Mouse (Mus musculus) G1E-ER4 (cell line): ENCODE results near the gene 1110017D15Rik. TPM values are rescaled to one million over a fixed set of nuclear protein-coding genes. Genes with fewer than 3 reads are reported as not detected.

Experiments
- GATA1 ChIP-seq: IDR thresholded peaks from one replicate; pipeline ENCODE4 v1.8.0; 2012; ENCODE audit warnings: low read length, inconsistent platforms
- polyA plus RNA-seq: library from polyadenylated mRNA; stranded (reverse); fragments of >175 nt; gene quantifications from 2 replicates; pipeline ENCODE4 v1.2.3, GENCODE M21; 2012

Gene 1110017D15Rik
- polyA plus RNA-seq, 1 experiment: not detected

DNA sequence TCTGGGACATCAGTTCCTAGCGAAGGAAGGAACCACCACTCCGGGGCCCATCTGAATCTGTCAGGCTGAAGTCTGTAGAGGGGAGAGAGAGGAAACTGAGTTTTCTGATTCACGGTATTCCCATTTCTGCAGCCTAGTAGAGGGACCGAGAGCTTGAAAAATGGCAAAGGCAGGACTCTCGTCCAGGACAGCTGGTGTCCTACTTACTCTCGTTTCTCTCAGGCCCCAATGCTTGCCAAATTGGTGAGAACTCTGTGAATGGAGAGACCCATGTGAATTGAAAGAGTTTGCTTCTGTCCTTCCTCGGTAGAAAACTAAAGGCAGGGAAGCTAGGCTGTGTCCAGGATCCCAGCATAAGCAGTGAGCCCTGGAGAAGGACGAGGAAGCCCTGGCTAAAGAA lies 17.5 kb downstream of the 1110017D15Rik start:
- no peak for TF ChIP-seq GATA1

DNA sequence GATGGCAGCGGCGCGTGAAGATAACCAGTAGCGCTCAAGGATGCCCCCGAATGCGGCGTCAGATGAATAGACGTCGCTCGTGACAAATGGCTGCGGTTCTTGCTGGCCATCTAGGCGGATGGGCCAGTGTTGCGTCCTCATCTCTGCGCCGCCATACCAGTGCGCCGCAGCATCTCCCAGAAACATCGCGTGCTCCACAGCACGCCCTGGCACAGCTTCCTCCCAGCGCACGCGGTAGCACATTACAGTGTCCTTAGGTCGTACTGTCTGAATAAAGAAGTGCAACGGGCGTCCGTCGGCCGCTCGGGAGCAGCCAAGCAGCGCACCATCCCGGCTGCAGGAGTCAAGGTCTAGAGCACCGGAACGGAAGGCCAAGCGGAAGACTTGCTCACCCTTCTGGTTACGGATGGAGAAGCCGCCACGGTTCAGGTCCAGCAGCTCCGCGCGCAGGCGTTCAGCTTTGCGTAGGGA lies 18.2 kb downstream of the 1110017D15Rik start:
- TF ChIP-seq GATA1: no peak

DNA sequence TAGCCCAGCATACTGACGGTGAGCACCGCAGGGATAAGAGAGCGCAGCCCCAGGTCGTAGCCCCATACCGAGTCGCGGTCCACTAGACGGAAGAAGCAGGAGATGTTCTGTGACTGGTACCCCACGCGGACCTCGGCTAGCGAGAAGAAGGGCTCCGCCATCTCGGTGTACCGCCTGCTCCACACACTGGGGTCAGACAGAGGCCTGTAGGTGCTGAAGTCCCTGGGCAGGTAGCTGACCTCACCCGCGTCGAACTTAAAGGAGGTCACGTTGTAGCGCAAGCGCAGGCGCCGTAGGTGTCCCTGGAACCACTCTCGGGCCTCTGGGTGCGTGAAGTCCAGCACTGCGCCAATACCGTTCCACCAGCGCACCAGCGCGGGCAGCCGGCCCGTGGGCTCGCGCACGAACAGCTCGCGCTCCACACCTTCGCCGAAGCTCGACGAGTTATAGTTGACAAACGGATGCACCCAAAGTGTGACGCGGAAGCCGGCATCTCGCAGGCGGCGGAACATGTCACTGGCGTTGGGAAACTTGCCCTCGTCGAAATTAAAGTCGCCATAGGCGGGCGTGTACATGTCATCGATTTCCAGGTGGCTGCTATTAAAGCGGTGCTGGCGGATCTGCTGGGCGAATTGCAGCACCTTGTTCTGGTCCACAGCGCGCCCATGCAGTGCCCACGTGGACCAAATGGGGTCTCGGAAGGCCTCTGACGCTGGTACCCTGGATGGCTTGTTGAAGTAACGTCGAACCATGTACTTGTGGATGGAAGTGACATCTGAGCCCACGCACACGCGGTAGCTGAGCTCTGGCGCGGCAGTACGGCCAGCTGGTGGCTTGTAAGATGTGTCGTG lies 18.9 kb downstream of the 1110017D15Rik start:
- TF ChIP-seq GATA1: no peak

DNA sequence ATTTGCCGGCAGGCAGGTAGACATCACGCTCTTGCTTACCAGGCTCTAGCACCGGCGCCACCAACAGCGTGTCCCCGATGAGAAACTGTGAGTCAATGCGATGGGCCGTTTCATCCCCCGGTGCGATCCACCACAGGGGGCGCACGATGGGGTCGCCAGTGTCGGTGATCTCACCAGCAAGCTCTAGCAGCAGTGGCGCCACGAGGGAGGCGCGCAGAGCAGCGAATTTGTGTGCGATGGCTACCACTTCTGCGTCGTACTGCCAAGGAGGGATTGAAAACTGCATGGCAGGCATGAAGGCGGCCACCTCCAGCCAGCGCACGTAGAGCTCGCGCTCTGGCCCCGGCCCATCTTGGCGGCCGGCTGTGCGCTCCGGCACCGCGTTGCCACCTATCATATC lies 19.6 kb downstream of the 1110017D15Rik start:
- no peak for TF ChIP-seq GATA1

DNA sequence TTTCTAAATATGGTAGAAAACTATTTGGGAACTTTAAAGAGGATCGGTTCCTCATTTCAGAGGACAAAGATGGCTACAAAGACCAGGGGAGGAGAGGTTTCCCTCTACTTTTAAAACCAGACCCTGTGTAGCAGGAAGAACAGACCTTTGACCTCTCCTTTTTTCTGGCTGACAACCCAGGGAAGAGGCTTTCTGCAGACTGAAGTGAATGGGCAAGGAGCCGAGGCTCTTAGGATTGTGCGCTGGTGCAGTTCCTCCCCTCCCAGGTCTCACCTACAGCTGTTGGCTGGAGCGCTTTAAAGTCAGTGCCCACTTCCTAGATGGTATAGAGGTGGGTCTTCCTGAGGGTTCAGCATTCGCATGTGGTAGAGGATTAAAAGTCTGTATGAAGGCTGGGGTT lies 20.1 kb downstream of the 1110017D15Rik start:
- no peak for TF ChIP-seq GATA1

DNA sequence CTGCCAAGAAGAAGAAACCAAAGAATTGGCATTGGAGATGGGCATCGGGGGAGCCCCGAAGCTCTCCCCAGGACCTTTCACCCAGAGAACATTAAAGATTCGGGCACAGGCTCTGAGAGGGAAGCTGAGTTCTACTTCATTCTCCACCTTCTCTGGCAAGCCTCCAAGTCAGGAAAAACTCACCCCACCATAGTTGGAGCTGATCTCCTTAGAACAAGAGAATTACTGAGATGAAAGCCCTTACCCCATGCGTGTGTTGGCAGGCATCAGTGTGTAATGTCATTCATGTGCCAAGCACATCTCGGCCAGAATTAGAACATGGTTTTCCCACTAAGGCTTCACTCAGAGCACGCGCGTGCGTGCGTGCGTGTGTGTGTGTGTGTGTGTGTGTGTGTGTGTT lies 21.3 kb downstream of the 1110017D15Rik start:
- no peak for TF ChIP-seq GATA1

DNA sequence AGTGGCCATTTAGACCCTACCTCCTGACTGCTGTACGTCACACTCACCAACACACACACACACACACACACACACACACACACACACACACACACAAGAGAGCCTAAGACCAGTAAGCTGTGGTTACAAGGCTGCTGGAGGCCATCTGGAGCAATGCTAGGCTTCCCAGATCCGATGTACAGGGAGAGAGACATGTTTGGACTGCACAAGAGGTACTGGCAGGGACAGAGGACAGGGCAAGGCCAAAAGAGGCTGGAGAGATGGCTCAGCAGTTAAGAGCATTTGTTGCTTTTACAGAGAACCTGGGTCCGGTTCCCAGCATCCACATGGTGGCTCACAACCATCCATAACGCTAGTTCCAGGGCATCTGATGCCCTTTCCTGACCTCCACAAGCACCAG lies 22.1 kb downstream of the 1110017D15Rik start:
- no peak for TF ChIP-seq GATA1

DNA sequence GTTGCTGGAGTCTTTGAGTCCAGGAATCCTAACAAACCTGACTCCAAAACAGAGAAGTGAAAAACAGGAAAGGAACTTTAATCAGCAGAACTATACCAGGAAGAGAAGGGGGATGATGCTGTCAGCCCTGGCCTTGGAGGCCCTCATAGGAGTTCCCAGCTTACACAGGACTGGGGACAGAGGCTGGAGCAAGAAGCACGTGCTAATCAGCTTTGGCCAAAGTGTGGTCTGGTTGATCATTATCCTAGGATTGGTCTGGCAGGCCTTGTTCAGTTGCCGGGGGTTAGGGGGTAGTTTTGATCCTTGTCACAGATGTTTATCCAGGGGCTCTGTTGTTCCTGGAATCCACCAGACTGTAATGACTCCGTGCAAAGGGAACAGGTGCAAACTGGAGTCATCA lies 22.8 kb downstream of the 1110017D15Rik start:
- TF ChIP-seq GATA1: no peak

DNA sequence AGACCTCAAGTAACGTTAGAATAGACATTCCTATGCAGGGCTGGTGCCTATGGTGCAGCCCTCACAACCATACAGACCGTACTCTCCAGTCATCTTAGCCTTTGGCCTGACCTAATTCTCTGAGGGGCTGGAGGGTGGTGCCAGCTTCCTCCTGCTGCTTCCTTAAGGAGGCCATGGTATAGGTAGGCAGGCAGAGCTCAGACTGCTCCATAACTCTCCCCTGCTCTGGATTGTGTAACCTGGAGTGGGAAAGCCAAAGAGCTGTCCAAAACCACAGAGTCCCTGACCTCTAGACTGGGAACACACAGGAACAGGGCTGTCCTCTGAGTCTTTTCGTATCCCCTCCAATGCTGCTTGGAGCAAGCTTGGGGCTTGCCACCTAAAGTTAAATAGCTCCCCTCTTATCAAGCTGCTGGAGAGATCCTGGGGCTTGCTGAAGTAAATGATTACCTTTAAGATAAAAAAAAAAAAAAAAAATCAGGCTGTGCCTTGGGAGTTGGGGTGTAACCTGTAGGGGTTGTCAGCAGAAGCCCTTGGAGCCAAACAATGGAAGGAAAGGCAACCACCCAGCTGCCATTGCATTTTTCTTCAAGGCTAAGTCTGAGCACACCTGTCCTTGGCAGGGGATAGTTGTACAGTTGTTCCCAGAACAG lies 23.5 kb downstream of the 1110017D15Rik start:
- TF ChIP-seq GATA1: no peak

DNA sequence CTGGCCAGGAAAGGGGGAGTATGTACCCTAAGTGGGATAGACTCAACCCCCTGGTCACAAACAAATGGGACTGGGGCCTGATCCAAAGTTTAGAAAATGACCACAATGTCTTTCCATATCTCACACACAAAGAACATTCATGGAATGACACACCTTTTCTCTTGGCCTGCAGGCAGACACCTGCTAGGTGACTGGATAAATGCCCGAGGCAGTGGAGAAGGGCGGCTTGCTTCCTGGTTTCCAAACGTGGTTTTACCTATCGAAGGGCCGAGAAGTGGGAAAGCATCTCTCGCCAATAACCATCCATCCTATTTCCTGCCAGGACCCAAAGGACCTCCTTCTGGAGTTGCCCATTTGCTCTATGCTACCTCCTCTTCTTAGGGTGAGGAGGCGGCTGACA lies 24.2 kb downstream of the 1110017D15Rik start:
- TF ChIP-seq GATA1: no peak

DNA sequence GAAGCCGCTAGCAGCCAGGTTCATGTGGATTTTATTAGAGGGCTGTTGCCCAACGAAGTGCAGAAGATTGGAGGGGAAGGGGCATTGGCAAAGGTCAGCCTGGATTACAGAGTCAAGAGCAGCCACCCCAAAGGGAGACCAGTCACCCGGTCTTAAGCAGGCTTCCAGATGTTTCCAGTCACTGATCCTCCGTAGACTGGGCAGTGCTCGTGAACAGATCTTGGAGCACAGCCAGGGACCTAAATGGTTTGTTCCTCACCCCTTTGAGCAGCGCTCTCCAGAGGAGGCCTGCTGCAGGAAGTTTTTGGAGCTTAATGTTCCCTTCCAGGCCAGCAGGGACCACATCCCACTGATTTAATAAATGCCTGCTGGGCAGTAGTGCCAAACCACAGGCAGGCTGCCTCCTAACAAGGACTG lies 35.5 kb downstream of the 1110017D15Rik start:
- no peak for TF ChIP-seq GATA1

DNA sequence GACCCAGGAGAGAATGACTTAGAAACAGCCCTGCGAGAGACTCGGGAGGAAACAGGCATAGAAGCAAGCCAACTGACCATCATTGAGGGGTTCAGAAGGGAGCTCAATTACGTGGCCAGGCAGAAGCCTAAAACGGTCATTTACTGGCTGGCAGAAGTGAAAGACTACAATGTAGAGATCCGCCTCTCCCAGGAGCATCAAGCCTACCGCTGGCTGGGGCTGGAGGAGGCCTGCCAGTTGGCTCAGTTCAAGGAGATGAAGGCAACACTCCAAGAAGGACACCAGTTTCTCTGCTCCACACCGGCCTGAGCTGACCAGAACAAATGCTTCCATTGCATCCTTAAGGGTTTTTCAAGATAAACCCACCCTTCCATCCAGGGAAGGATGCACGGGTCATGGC lies 36.9 kb downstream of the 1110017D15Rik start:
- TF ChIP-seq GATA1: no peak

DNA sequence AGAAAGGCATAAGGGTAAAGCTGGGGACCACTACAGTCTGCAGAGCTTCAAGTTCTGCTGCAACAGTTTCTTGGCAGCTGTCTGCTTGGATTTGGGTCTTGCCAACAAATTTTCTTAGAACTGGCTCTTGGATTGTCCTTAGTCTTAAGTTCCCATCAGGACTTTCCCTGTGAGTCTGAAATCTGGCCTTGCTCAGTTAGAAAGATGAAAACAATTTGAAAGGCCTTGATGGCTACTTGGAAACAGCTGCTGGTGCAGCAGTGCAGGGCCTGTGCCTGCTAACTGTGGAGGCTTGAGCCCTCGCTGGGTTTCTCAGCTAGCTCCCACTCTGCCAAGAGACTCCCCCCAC lies 37.7 kb downstream of the 1110017D15Rik start:
- no peak for TF ChIP-seq GATA1

DNA sequence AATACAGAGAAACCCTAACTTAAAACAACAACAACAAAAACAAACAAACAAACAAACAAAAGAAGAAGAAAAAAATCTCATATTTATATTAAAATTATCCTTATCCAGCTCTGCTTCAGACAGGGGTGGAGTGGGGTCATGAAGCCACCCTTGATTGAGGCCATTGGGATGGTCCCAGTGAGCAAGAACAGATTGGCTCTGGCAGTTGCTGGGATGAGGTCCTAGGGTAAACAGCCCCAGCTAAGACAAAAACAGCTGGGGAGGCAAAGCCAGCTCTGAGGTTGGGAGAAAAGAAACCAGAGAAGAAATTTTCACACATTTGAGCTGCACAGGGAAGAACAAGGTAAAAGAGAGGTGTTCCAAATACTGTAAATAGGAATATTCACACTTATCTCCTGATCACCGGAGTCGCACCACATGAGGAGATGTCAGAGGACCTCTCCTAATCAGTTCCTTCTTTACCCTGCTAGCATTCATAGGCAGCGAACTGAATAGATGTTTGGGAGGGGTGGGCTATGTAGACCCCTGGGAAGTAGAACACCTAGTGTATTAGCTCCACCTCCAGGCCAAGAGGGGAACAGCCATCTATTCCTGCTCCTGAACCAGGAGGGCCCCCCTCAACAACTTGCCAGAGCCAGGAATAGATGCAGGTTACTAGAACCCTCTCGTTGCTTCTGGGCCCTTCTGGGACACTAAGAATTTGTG lies 38.2 kb downstream of the 1110017D15Rik start:
- no peak for TF ChIP-seq GATA1

DNA sequence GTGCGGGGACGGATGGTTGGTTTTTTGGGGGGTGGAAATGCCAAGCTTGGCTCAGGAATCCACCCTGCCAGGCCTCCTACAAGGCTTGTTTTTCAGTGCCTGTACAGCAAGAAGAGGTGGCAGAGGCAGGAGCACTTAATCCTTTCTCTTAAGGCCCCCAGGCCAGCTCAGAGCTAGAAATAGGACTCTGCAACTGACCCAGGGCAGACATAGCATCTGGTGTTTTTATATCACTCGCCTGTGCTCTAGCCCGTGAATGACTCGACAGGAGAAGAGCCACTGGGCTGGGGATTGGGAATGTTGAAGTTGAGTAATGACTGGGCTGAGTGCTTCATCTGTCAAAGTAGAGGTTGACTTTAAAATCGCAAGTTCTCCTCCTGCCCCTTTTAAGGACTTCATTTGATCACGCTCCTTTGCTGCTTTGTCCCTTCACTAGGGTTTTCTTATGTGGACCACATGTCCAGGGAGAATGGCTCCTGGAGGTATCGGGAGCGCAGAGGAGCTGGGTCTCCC lies 39.4 kb downstream of the 1110017D15Rik start:
- TF ChIP-seq GATA1: no peak

DNA sequence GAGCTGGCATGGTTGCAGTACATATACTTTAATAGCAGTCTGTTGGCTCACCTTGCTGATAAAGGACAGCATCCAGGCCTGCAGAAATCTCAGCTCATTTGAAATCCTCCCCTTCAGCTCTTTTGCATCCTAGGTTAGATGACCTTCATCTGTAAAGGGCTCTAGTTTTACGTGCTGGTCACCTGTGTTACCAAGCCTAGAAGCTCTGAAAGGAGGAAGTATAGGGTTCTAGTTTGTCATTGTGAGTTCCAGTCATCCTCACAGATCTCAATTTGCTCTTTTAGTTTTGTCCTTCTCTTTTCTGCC lies 45.8 kb downstream of the 1110017D15Rik start:
- no peak for TF ChIP-seq GATA1

DNA sequence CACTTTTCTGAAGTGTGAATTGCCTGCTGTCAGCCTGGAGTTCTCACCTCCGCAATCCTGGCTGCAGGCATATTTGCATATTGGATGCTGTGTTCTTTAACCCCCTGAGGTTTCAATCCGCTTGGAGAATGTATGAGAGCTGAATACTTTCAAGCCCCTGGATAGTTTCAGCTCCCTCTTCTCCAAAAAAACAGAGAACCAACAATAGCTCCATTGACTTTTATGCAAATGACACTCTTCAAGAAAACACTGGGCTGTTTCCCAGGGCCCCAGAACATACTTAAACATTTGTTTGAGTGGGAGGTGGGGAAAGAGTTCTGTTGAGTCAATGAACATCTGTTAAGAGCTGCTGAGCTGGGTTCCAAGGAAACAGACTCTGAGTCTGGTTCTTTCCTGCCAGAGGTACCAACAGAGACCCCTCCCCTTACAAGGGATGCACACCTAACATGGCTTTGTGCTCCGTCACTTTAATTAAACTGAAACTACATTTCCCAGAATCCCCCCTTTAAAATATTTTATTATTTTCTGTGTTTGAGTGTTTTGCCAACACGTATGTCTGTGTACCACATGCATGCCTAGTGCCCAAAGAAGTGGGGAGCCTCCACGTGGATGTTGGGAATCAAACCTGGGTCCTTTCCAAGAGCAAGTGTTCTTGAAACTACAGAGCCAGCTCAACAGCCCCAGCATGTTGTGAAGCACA lies 46.3 kb downstream of the 1110017D15Rik start:
- TF ChIP-seq GATA1: no peak
